Mouse (Mus musculus): Measurements from ENCODE around the gene Actg1. TPM values are rescaled to one million over a fixed set of nuclear protein-coding genes. Genes with fewer than 3 reads are reported as not detected.
"Not testable (repeated sequence)": the region's sequence is repeated elsewhere in the genome, so short reads cannot be mapped to it uniquely, and the experiment has no call there.

Actg1 gene
- polyA plus RNA-seq, 1 experiment from 2014 or later: 4,080 TPM

GRCm38 (mm10) chr11:120349986-120350702 is 1.8 kb upstream of the Actg1 start:
- Histone ChIP-seq H3K4me2 (replicated peaks) (peak overlapping the region; percentile 79), H3K4me1 (replicated peaks; ENCODE audit: control insufficient read depth, insufficient read depth, low read length) (peaks cover 34% of the 10 kb centered on the region), H3K9me3 (ENCODE audit: control insufficient read depth, low read length) (no peaks in the 10 kb centered on the region), H3K27me3 (ENCODE audit: control insufficient read depth, insufficient read depth, low read length) (no peaks in the 10 kb centered on the region), H3K4me3 (replicated peaks; ENCODE audit: low read length) (peak overlapping the region; percentile 76), H3K36me3 (replicated peaks; ENCODE audit: control insufficient read depth, insufficient read depth) (peaks cover 15% of the 10 kb centered on the region), H3K27ac (peak overlapping the region; percentile 100), H3K9ac (peak overlapping the region; percentile 99)
- ATAC-seq (ENCODE audit: low FRiP score): peak; percentile 70
- DNase-seq (ENCODE audit: low spot score): peak; percentile 87
- WGBS: under 1% methylated on average over 68 of the region's 68 CpGs

GRCm38 (mm10) chr11:120349371-120349985 is 1.1 kb upstream of the Actg1 start:
- WGBS: 4% methylated on average over 16 of the region's 16 CpGs
- H3K4me2 ChIP-seq (replicated peaks): peak overlapping the region; percentile 79
- H3K27me3 ChIP-seq (ENCODE audit: control insufficient read depth, insufficient read depth, low read length): no peaks in the 10 kb centered on the region
- H3K9ac ChIP-seq: peak overlapping the region; percentile 99
- DNase-seq (ENCODE audit: low spot score) (peak; percentile 53), ATAC-seq (ENCODE audit: low FRiP score) (no peak)
- peak overlapping the region; percentile 76 for H3K4me3 ChIP-seq (replicated peaks; ENCODE audit: low read length)
- peak overlapping the region; percentile 100 for H3K27ac ChIP-seq
- H3K4me1 ChIP-seq (replicated peaks; ENCODE audit: control insufficient read depth, insufficient read depth, low read length): peaks cover 39% of the 10 kb centered on the region
- no peaks in the 10 kb centered on the region for H3K9me3 ChIP-seq (ENCODE audit: control insufficient read depth, low read length)
- H3K36me3 ChIP-seq (replicated peaks; ENCODE audit: control insufficient read depth, insufficient read depth): peaks cover 22% of the 10 kb centered on the region

- no peaks in the 10 kb centered on the region for H3K9me3 ChIP-seq (ENCODE audit: control insufficient read depth, low read length)
- WGBS: 1% methylated on average over 52 of the region's 53 CpGs
- H3K9ac ChIP-seq: peak overlapping the region; percentile 99
- H3K4me3 ChIP-seq (replicated peaks; ENCODE audit: low read length): peak overlapping the region; percentile 76
- H3K27me3 ChIP-seq (ENCODE audit: control insufficient read depth, insufficient read depth, low read length): no peaks in the 10 kb centered on the region
- DNase-seq (ENCODE audit: low spot score) (peak; percentile 63), ATAC-seq (ENCODE audit: low FRiP score) (peak; percentile 51)
- peak overlapping the region; percentile 79 for H3K4me2 ChIP-seq (replicated peaks)
- H3K36me3 ChIP-seq (replicated peaks; ENCODE audit: control insufficient read depth, insufficient read depth): peaks cover 23% of the 10 kb centered on the region
- H3K4me1 ChIP-seq (replicated peaks; ENCODE audit: control insufficient read depth, insufficient read depth, low read length): peaks cover 38% of the 10 kb centered on the region
- peak overlapping the region; percentile 100 for H3K27ac ChIP-seq
Measured at GRCm38 (mm10) chr11:120348684-120349370, 485 bp upstream of the Actg1 start.

GRCm38 (mm10) chr11:120347301-120347700 is 1.0 kb downstream of the Actg1 start:
- H3K4me2 ChIP-seq (replicated peaks): peak overlapping the region; percentile 79
- H3K27me3 ChIP-seq (ENCODE audit: control insufficient read depth, insufficient read depth, low read length): no peaks in the 10 kb centered on the region
- ATAC-seq (ENCODE audit: low FRiP score): no peak
- peaks cover 23% of the 10 kb centered on the region for H3K36me3 ChIP-seq (replicated peaks; ENCODE audit: control insufficient read depth, insufficient read depth)
- H3K4me1 ChIP-seq (replicated peaks; ENCODE audit: control insufficient read depth, insufficient read depth, low read length): peaks cover 25% of the 10 kb centered on the region
- H3K9ac ChIP-seq: peak overlapping the region; percentile 99
- WGBS: 3% methylated on average over 10 of the region's 10 CpGs
- no peaks in the 10 kb centered on the region for H3K9me3 ChIP-seq (ENCODE audit: control insufficient read depth, low read length)
- DNase-seq (ENCODE audit: low spot score): no peak
- H3K27ac ChIP-seq: peak overlapping the region; percentile 100
- peak overlapping the region; percentile 76 for H3K4me3 ChIP-seq (replicated peaks; ENCODE audit: low read length)

DNA sequence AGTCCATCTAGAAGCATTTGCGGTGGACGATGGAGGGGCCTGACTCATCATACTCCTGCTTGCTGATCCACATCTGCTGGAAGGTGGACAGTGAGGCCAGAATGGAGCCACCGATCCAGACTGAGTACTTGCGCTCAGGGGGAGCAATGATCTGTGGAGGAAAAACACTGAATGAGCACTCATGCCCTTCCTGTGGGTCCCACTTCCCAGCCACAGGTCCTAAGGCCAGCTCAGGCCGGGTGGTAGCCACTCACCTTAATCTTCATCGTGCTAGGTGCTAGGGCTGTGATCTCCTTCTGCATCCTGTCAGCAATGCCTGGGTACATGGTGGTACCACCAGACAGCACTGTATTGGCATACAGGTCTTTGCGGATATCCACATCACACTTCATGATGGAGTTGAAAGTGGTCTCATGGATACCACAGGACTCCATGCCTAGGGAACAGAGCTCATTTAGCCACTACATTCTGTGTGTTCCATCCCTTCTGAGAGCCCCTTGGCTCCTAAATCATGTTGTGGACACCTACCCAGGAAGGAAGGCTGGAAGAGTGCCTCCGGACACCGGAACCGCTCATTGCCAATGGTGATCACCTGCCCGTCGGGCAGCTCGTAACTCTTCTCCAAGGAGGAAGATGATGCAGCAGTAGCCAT is 1.8 kb downstream of the Actg1 start:
- not testable (repeated sequence) for DNase-seq (ENCODE audit: low spot score); ATAC-seq (ENCODE audit: low FRiP score); H3K9me3 ChIP-seq (ENCODE audit: control insufficient read depth, low read length); H3K27me3 ChIP-seq (ENCODE audit: control insufficient read depth, insufficient read depth, low read length); H3K27ac ChIP-seq
- Histone ChIP-seq H3K4me1 (replicated peaks; ENCODE audit: control insufficient read depth, insufficient read depth, low read length) (peaks cover 25% of the 10 kb centered on the region), H3K4me2 (replicated peaks) (peak overlapping the region; percentile 82), H3K36me3 (replicated peaks; ENCODE audit: control insufficient read depth, insufficient read depth) (peaks cover 23% of the 10 kb centered on the region), H3K4me3 (replicated peaks; ENCODE audit: low read length) (peak overlapping the region; percentile 48), H3K9ac (peak overlapping the region; percentile 65)
- 51% methylated on average over 10 of the region's 13 CpGs for WGBS

GRCm38 (mm10) chr11:120345067-120345681 is 3.2 kb downstream of the Actg1 start:
- no peaks in the 10 kb centered on the region for H3K27me3 ChIP-seq (ENCODE audit: control insufficient read depth, insufficient read depth, low read length)
- H3K4me1 ChIP-seq (replicated peaks; ENCODE audit: control insufficient read depth, insufficient read depth, low read length): peaks cover 15% of the 10 kb centered on the region
- DNase-seq (ENCODE audit: low spot score) (no peak), ATAC-seq (ENCODE audit: low FRiP score) (no peak)
- 16% methylated on average over 1 of the region's 1 CpGs for WGBS
- H3K36me3 ChIP-seq (replicated peaks; ENCODE audit: control insufficient read depth, insufficient read depth): peaks cover 23% of the 10 kb centered on the region
- H3K4me2 ChIP-seq (replicated peaks): peak overlapping the region; percentile 98
- no peaks in the 10 kb centered on the region for H3K9me3 ChIP-seq (ENCODE audit: control insufficient read depth, low read length)
- H3K9ac ChIP-seq: peak overlapping the region; percentile 39
- H3K4me3 ChIP-seq (replicated peaks; ENCODE audit: low read length): peak overlapping the region; percentile 40
- 0 out of 2 replicates have a peak overlapping the region, but pooled peaks have one; percentile 9 for H3K27ac ChIP-seq

DNA sequence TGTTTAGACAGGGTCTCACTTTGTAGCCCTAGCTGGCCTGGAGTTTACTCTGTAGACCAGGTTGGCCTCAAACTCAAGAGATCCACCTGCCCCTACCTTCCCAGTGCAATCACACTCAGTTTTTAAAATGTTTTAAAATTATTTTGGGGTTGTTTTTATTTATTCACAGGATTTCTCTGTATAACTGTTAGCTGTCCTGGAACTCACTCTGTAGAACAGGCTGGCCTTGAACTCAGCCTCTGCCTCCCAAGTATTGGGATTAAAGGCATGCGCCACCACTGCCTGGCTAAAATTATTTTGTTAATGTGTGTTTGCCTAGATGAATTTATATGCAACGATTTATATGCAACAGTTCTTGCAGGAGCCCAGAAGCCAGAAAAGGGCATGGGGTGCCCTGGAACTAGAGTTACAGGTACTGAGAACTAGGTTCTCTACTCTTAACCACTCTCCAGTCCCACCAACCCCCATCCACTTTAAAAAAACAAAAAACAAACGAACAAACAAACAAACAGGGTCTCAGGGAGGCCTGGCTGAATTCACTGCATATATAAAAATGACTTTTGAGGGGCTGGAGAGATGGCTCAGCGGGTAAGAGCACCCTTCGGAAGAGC is 3.9 kb downstream of the Actg1 start:
- Histone ChIP-seq H3K4me2 (replicated peaks) (peak overlapping the region; percentile 98), H3K4me3 (replicated peaks; ENCODE audit: low read length) (peak overlapping the region; percentile 40), H3K27me3 (ENCODE audit: control insufficient read depth, insufficient read depth, low read length) (no peaks in the 10 kb centered on the region), H3K9me3 (ENCODE audit: control insufficient read depth, low read length) (no peaks in the 10 kb centered on the region), H3K9ac (peak overlapping the region; percentile 39), H3K36me3 (replicated peaks; ENCODE audit: control insufficient read depth, insufficient read depth) (peaks cover 23% of the 10 kb centered on the region), H3K4me1 (replicated peaks; ENCODE audit: control insufficient read depth, insufficient read depth, low read length) (peaks cover 12% of the 10 kb centered on the region), H3K27ac (no peak overlapping the region; the same call in 1 of the 2 replicates)
- WGBS: 56% methylated on average over 5 of the region's 5 CpGs
- ATAC-seq (ENCODE audit: low FRiP score) (no peak), DNase-seq (ENCODE audit: low spot score) (no peak)

- no peak for DNase-seq (ENCODE audit: low spot score)
- H3K27ac ChIP-seq: no peak overlapping the region
- WGBS: 73% methylated on average over 5 of the region's 5 CpGs
- peaks cover 23% of the 10 kb centered on the region for H3K36me3 ChIP-seq (replicated peaks; ENCODE audit: control insufficient read depth, insufficient read depth)
- ATAC-seq (ENCODE audit: low FRiP score): no peak
- H3K9ac ChIP-seq: no peak overlapping the region
- no peaks in the 10 kb centered on the region for H3K9me3 ChIP-seq (ENCODE audit: control insufficient read depth, low read length)
- peak overlapping the region; percentile 98 for H3K4me2 ChIP-seq (replicated peaks)
- 0 out of 2 replicates have a peak overlapping the region, but pooled peaks have one; percentile 40 for H3K4me3 ChIP-seq (replicated peaks; ENCODE audit: low read length)
- no peaks in the 10 kb centered on the region for H3K27me3 ChIP-seq (ENCODE audit: control insufficient read depth, insufficient read depth, low read length)
- H3K4me1 ChIP-seq (replicated peaks; ENCODE audit: control insufficient read depth, insufficient read depth, low read length): peaks cover 8% of the 10 kb centered on the region
Measured at GRCm38 (mm10) chr11:120343519-120344309, 4.6 kb downstream of the Actg1 start.

Data from hindbrain, embryonic 14.5 days (tissue).